Mouse (Mus musculus) ovary, postnatal 14 days (tissue): ENCODE results near the gene Wdsub1.
"Not testable (repeated sequence)": the region's sequence is repeated elsewhere in the genome, so short reads cannot be mapped to it uniquely, and the experiment has no call there.

Source experiments
- DNase-seq: peaks from one replicate; pipeline ENCODE4 v3.0.0; 2022; ENCODE audit warnings: low spot score

Wdsub1 gene

GRCm38 (mm10) chr2:59881831-59882741 is at the start of gene Wdsub1:
Gene Wdsub1 (minus strand): TSS chr2:59882591.
- DNase-seq: peak; percentile 87

- DNase-seq: no peak
Observed at GRCm38 (mm10) chr2:59913610-59914009, 31.2 kb upstream of the Wdsub1 start.

DNA sequence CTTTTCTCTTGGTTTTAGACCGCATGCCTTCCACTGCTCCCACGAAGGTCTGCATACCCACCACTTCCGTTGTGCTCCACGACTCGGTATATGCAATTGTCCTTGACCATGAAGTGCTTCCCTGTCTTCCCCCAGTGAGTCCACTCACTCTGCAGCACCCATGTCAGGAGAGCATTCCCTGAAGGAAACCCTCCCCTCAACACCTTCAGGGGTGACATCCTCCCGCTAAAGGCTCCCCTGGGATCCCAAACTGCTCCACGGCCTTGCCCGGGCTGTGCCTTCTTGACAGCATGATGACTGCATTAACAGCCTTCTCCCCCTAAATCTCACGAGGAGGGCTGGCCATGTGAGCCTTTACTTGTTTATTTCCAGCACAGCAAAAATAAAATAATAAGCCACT is 25.7 kb upstream of the Wdsub1 start:
- no peak for DNase-seq

DNA sequence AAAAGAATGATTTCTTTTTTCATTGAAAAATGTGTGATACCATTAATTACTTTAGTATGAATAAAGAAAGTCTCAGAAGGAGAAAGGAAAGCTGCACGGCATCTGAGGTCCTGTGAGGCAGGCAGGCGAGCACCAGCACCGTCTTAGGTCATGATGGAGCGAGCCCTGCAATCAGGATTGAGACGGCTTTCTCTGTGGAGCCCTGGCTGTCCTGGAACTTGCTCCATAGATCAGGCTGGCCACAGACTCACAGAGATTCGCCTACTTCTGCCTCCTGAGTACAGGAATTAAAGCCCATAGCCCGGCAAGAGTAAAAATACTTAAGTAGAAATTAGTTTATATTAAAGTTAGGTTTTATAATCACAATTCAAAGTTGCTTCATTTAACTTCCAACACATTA is 21.6 kb upstream of the Wdsub1 start:
- no peak for DNase-seq

GRCm38 (mm10) chr2:59898666-59899065 is 16.3 kb upstream of the Wdsub1 start:
- DNase-seq: no peak

- no peak for DNase-seq
Observed at GRCm38 (mm10) chr2:59898105-59898504, 15.7 kb upstream of the Wdsub1 start.

DNA sequence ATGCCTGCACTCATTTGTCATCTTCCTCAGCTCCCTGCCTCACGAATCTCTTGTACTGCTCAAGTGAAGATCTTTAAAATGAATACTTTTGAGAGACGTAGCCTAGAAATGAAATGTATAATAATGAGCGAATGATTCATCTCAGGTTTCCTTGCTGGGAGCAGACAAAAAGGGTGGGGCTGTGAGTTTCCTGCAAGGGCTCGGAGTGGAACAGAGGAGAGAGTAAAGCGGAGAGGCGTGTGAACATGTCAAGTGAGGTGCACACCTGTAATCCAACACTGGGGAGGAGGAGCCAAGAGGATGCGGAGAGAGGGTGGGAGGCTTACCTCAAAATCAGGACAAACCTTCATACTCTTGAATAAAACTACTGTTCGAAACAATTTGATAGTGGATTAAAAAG is 14.4 kb upstream of the Wdsub1 start:
- no peak for DNase-seq

DNA sequence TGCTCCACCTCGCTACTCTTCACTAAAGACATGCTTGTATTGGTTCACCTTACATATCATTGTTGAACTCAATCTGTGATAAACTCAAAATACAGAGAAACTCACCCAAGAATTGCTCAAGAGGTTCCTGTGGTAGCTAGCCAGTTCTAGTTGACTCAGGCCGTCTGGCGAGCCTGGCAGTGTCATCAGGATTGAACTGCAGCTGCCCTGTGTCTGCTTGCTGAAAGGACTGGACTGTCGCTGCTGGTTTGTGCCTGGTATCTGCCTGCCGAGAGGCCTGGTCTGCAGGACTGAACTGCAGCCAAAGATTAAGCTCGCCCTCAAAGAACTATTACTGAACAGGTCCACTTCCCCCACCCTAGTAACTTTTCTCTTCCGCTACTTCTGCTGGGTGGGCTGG is 14.0 kb upstream of the Wdsub1 start:
- DNase-seq: no peak

DNA sequence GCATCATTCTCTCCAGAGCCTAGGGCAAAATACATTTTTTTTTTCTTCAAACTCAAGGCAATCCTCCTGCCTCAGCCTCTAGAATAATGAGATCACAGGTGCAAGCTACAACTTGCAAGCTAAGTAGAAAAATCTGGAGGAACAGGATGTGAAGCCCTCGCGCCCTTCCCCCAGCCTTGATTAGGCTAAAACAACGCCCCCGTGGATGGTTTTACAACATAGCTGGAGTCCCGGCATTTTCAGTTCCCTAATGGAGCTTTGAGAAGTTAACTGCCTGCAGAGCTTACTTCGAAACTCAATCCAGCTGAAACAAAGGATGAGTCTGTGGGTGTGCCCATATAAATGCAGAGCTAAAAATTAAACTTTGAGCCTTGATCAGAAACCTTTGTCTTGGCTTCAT is 7.3 kb upstream of the Wdsub1 start:
- no peak for DNase-seq

GRCm38 (mm10) chr2:59882742-59883281 is 421 bp upstream of the Wdsub1 start:
- no peak for DNase-seq

- no peak for DNase-seq
Observed at GRCm38 (mm10) chr2:59881404-59881803, 987 bp downstream of the Wdsub1 start.

DNA sequence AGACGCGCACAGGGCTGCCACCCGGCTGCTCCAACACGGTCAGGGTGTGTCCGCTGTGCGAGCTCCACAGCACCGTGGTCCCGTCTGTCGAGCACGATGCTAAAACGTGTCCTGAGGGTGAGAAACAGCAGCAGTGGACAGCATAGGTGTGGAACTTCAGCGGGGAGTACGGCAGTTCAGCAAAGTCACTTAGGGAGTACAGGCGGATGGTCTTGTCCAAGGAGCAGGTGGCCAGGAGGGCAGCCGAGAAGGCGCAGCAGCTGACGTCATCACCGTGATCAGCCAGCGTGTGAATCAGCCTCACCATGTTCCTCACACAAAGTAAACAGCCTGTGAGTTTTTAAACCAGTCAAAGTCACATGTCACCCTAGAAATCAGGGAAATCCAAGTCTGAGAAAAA is 4.2 kb downstream of the Wdsub1 start:
- DNase-seq: no peak

DNA sequence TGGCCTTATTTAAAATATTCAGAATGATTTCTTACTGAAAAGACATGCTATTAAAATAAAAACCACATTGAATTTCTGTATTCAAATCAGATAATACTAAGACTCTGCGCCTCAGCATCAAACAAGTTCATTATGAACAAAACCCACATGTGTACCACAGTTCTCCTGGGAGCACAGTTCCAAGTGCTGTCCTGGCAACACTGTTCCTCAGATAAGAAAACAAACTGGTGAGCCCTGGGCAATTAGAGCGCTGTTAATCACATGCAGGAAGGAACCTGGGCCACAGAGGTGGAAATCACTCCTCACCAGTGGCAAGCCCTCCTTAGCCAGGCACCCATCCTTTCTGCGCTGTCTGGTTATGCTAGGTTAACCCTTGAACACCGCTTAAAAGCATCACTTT is 5.1 kb downstream of the Wdsub1 start:
- no peak for DNase-seq

GRCm38 (mm10) chr2:59876482-59876881 is 5.9 kb downstream of the Wdsub1 start:
- no peak for DNase-seq

GRCm38 (mm10) chr2:59870526-59870925 is 11.9 kb downstream of the Wdsub1 start:
- no peak for DNase-seq

GRCm38 (mm10) chr2:59862618-59863017 is 19.8 kb downstream of the Wdsub1 start:
- DNase-seq: no peak

- no peak for DNase-seq
Observed at GRCm38 (mm10) chr2:59854363-59854762, 28.0 kb downstream of the Wdsub1 start.

DNA sequence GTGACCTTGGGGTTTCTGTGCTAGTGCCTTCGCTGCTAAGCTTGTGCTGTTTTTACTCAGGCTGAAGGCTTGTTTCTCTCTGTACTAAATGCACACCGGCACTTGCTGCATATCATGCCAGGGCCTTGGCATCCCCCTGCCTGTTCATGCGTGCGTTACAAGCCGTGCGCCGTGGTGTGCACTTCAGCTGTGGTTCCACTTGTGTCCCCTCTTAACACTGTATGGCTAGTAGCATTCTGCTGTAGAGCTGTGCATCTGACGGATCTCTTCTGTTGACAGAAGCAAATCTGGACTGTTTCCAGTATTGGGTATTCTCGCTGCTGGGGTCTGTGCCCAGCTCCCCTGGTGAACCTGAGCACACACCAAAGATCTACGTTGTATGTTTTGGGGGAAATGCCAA is 28.8 kb downstream of the Wdsub1 start:
- no peak for DNase-seq

DNA sequence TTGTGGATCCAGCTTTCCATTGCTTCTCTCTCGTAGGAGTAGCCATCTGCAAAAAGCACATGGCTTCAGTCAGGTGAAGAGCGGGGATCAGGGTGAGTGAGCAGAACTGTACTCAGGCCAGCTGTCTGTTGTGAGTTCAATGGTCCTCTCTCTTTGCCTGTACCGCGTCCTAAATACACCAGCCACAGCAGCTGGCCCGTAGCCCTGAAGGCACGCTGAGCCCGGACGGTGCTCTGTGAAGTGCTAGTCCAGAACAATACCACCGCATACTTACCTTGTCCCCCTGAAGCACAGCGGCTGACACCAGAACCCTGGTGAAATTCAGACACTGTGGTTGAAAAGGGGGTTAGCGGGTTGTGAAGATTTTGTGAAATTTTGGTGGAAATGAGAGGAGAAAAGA is 29.5 kb downstream of the Wdsub1 start:
- DNase-seq: no peak

DNA sequence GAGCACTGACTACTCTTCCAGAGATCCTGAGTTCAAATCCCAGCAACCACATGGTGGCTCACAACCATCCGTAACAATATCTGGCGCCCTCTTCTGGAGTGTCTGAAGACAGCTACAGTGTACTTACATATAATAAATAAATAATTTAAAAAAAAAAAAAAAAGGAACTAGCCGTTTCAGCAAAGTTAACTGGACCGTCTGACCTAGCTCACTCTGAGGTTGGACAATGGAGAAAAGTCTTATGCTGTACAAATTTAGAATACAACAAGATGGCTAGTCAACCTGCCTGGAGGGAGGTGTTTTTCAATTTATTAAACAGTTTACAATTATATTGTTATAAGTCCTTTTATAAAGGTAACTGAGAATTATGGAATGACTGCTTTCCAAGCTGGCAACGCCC is 30.5 kb downstream of the Wdsub1 start:
- DNase-seq: not testable (repeated sequence)

- no peak for DNase-seq
Observed at GRCm38 (mm10) chr2:59843848-59844247, 38.5 kb downstream of the Wdsub1 start.

GRCm38 (mm10) chr2:59843156-59843555 is 39.2 kb downstream of the Wdsub1 start:
- DNase-seq: no peak

DNA sequence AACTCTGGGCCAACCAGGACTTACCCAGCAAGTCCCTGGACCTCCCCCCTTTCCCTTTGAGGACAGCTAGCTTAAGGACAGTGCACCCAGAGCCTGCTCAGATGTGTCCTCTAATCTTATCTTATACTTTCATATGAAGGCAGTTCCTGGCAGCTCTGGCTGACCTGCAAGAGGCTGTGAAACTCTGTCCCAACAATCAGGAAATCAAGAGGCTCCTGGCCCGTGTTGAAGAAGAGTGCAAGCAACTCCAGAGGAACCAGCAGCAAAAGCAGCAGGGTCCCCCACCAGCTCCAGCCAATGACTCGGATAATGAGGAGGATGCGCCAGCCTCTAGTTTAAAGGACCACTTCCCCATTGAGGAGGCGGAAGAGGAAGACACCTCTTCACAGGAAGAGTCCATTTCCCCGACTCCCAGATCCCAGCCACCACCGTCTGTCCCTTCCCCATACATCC is 39.8 kb downstream of the Wdsub1 start:
- DNase-seq: no peak

GRCm38 (mm10) chr2:59841944-59842343 is 40.4 kb downstream of the Wdsub1 start:
- no peak for DNase-seq
